8 mouse cellular contexts compared by ENCODE assay signal in genomic region chr3:69125461-69125860, GRCm38 (mm10). TPM values are rescaled to one million over a fixed set of nuclear protein-coding genes. Genes with fewer than 3 reads are reported as not detected.
DNase-seq lines count a peak whose midpoint lies in the region; ATAC-seq and TF ChIP-seq lines count a peak whose summit lies in the region.

No protein-coding gene starts in this region.

- H3K27me3 ChIP-seq in embryonic facial prominence, embryonic 15.5 days = no peaks in the 10 kb centered on the region
- H3K27me3 ChIP-seq in limb, embryonic 10.5 days (ENCODE audit: low read depth, poor library complexity, severe bottlenecking) = no peaks in the 10 kb centered on the region
- H3K27me3 ChIP-seq in neural tube, embryonic 14.5 days (ENCODE audit: control insufficient read depth, insufficient read depth, low read length) = no peaks in the 10 kb centered on the region; the same call in 1 of the 2 replicates

- H3K4me2 ChIP-seq in embryonic facial prominence, embryonic 15.5 days (replicated peaks) = peak overlapping the region; percentile 73
- peak overlapping the region; percentile 68 for H3K4me2 ChIP-seq in neural tube, embryonic 14.5 days (ENCODE audit: low read depth, low read length)

- peak overlapping the region; percentile 94 for H3K27ac ChIP-seq in left cerebral cortex, adult 2 months
- H3K27ac ChIP-seq in embryonic facial prominence, embryonic 15.5 days (replicated peaks) = no peak overlapping the region
- no peak overlapping the region for H3K27ac ChIP-seq in limb, embryonic 10.5 days
- no peak overlapping the region for H3K27ac ChIP-seq in neural tube, embryonic 14.5 days (ENCODE audit: low read depth, low read length)

- 12% methylated on average over 4 of the region's 4 CpGs for WGBS in embryonic facial prominence, embryonic 15.5 days
- WGBS in limb, embryonic 10.5 days = 32% methylated on average over 4 of the region's 4 CpGs
- 25% methylated on average over 4 of the region's 4 CpGs for WGBS in neural tube, embryonic 14.5 days

- H3K36me3 ChIP-seq in embryonic facial prominence, embryonic 15.5 days = no peaks in the 10 kb centered on the region
- H3K36me3 ChIP-seq in limb, embryonic 10.5 days = peaks cover 3% of the 10 kb centered on the region; the same call in 1 of the 2 replicates
- no peaks in the 10 kb centered on the region for H3K36me3 ChIP-seq in neural tube, embryonic 14.5 days (ENCODE audit: control insufficient read depth, insufficient read depth, low read length)

- H3K9ac ChIP-seq in embryonic facial prominence, embryonic 15.5 days = no peak overlapping the region; the same call in 1 of the 2 replicates
- H3K9ac ChIP-seq in neural tube, embryonic 14.5 days (replicated peaks; ENCODE audit: low read depth, low read length) = peak overlapping the region; percentile 93

- no peak for DNase-seq in left cerebral cortex, adult 2 months (ENCODE audit: extremely low spot score in 1 of 2, low spot score in 2 of 2)
- DNase-seq in left cerebral cortex, adult 18-20 months (ENCODE audit: low spot score in 2 of 2) = no peak
- no peak for DNase-seq in limb, embryonic 10.5 days (ENCODE audit: low spot score)
- no peak for DNase-seq in spleen, postnatal 14 days (ENCODE audit: low spot score in 2 of 2)
- no peak for DNase-seq in urinary bladder, postnatal 36 days (ENCODE audit: low spot score in 2 of 2)
- no peak for DNase-seq in lung, postnatal 36 days

- H3K9me3 ChIP-seq in embryonic facial prominence, embryonic 15.5 days (replicated peaks) = no peaks in the 10 kb centered on the region
- H3K9me3 ChIP-seq in limb, embryonic 10.5 days (replicated peaks) = no peaks in the 10 kb centered on the region
- H3K9me3 ChIP-seq in neural tube, embryonic 14.5 days (ENCODE audit: control insufficient read depth, low read length) = no peaks in the 10 kb centered on the region

- ATAC-seq in embryonic facial prominence, embryonic 15.5 days (ENCODE audit: insufficient number of reproducible peaks, low FRiP score, low TSS enrichment, low read depth) = no peak
- no peak for ATAC-seq in neural tube, embryonic 14.5 days (ENCODE audit: low read depth)

- H3K4me1 ChIP-seq in embryonic facial prominence, embryonic 15.5 days = no peaks in the 10 kb centered on the region
- peaks cover 15% of the 10 kb centered on the region for H3K4me1 ChIP-seq in limb, embryonic 10.5 days
- peaks cover 17% of the 10 kb centered on the region for H3K4me1 ChIP-seq in neural tube, embryonic 14.5 days (ENCODE audit: control insufficient read depth, insufficient read depth, low read length)

- H3K4me3 ChIP-seq in left cerebral cortex, adult 2 months = peak overlapping the region; percentile 85
- peak overlapping the region; percentile 84 for H3K4me3 ChIP-seq in embryonic facial prominence, embryonic 15.5 days (replicated peaks)
- H3K4me3 ChIP-seq in limb, embryonic 10.5 days = peak overlapping the region; percentile 99
- H3K4me3 ChIP-seq in neural tube, embryonic 14.5 days (ENCODE audit: low read depth, low read length) = peak overlapping the region; percentile 92

- no peak for TF ChIP-seq CTCF in left cerebral cortex, adult 2 months (IDR thresholded peaks at IDR 0.05)

- intact Hi-C loops in left cerebral cortex, adult 2 months (cut with DNase I) = loop anchor here (10.0 kb wide), 1 partner anchor 359 kb away; no protein-coding TSS in a partner anchor

RNA-seq across cellular contexts. Expression of gene Kpna4, which starts 1.5 kb away (rescaled TPM):
- 10 to 100 TPM; 66.2 to 72.9 TPM for total RNA-seq in left cerebral cortex, adult 2 months (2021)
- total RNA-seq in left cerebral cortex, adult 18-20 months (2021) = 10 to 100 TPM; 65.7 to 71.1 TPM
- 30.1 and 32.7 TPM in 2 replicates for polyA plus RNA-seq in embryonic facial prominence, embryonic 15.5 days (2015; fragmentation: Nextera tagmentation; extraction: Ambion mirVana)
- 31.3 and 34.6 TPM in 2 replicates for polyA plus RNA-seq in limb, embryonic 10.5 days (2016; fragmentation: Nextera tagmentation; extraction: Ambion mirVana)
- 38.1 and 40.3 TPM in 2 replicates for polyA plus RNA-seq in neural tube, embryonic 14.5 days (2014; fragmentation: Nextera tagmentation; extraction: Ambion mirVana)
